Mouse (Mus musculus) small intestine, adult 2 months (tissue): Measurements from ENCODE around the gene Atp6v1e1.

Source experiments
- CTCF ChIP-seq: fragments of 200-500 bp; IDR thresholded peaks from 2 replicates; pipeline ENCODE4 v1.5.1; 2012; ENCODE audit warnings: low read depth, mild to moderate bottlenecking, control low read depth, inconsistent platforms, low read length, moderate library complexity, mixed read lengths; ENCODE audit not compliant: insufficient replicate concordance, insufficient read length; ENCODE audit errors: extremely low read depth
- POLR2A ChIP-seq: fragments of 200-500 bp; IDR thresholded peaks from 2 replicates; pipeline ENCODE4 v1.6.1; 2012; ENCODE audit warnings: low read depth, mild to moderate bottlenecking, control low read depth, inconsistent platforms, low read length, moderate library complexity

- TF ChIP-seq CTCF (no peak), POLR2A (no peak)
These were observed 61.4 kb downstream of the Atp6v1e1 start for GRCm38 (mm10) chr6:120761151-120761550.
